Mouse (Mus musculus) thymus, adult 2 months (tissue): ENCODE data around the gene Phb2.

Experiments used
- CTCF ChIP-seq: fragments of 200-500 bp; IDR thresholded peaks from 2 replicates; pipeline ENCODE4 v1.5.1; 2012; ENCODE audit warnings: mild to moderate bottlenecking, control low read depth, low read length, moderate library complexity, borderline replicate concordance; ENCODE audit not compliant: control insufficient read depth, poor library complexity, insufficient read depth; ENCODE audit errors: extremely low read depth
- POLR2A ChIP-seq: fragments of 200-500 bp; IDR thresholded peaks from 2 replicates; pipeline ENCODE4 v1.6.1; 2012; ENCODE audit warnings: mild to moderate bottlenecking, low read length, control low read depth, moderate library complexity; ENCODE audit not compliant: control insufficient read depth, poor library complexity, insufficient read depth; ENCODE audit errors: extremely low read depth

GRCm38 (mm10) chr6:124685606-124686386, 26.3 kb upstream of the Phb2 start:
- no peak for TF ChIP-seq POLR2A
- TF ChIP-seq CTCF: no peak
